Mouse (Mus musculus) right cerebral cortex, postnatal 4 days (tissue): ENCODE measurements around the gene Iqgap2.

ENCODE experiments used
- DNase-seq: peaks from one replicate; pipeline ENCODE4 v3.0.0-alpha.2; 2022

Iqgap2 gene

DNA sequence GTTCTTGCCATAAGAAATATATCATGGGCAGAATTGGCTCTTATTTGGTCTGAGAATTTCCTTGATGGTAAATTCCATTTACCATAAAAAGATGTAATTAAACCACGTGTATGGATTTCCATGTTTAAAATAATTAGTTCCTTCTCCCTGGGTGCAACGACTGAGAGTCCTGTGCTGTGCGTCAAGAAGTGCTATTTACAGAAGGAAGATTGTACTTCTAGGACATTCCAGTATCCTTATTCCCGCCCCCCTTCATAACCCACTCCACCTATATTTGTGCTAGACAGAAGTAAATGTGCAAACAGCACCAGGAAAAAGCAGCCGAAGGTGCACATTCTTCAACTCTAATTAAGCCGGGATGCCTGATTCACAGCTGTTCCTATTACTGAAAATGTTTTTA lies 65.5 kb downstream of the Iqgap2 start:
- DNase-seq = no peak

DNA sequence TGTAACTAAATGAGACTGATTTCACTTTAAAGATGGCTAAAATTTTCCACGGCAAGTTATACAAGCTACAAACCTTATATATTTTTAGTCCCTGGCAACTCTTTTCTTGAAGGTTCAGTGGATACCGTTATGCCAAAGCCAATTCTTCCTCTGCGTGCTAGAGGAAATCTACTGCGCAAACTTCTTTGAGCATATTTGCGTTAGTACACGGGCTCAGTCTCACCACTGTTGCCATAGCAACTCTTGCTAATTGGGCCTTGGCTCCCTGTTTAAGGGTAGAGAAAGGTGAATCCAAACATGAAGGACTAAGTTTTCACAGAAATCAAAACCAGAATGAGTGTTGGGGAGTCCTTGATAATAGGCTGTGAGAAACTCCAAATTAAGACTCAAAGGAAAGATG lies 68.8 kb downstream of the Iqgap2 start:
- DNase-seq = no peak

DNA sequence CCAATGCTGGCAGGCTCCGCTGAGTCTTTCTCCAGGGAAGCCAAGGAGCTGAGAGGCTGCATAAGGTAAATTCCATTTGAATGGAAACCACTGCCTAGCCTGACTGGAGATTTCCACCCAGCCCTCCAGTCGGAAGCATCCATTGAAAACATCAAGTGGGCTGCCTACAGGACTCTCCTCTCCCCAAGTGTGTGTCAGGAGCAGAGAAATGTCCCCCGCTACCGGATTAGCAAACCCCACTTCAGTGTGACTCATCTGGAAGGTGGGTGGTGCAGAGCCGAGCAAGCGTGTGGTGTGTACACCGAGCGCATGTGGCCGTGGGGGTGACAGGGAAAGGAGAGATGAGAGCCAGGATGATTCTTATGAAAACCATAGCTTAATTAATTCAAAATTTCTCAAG lies 71.7 kb downstream of the Iqgap2 start:
- no peak for DNase-seq

DNA sequence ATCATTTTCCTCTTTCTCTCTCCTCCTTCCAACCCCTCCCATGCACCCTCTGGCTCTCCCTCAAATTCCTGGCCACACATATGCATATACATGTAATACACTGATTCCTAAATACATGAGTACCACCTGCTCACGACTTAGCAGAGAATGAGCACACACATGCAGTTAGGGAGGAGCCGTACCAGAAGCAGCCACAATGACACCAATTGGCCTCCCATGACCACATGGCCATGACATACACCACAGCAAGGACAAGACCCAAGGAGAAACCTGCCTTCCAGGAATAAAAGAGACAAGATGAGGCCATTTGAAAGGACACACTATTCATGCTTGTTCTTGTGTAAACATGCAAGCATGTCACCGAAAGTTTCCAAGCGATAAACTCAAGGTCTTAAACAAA lies 72.8 kb downstream of the Iqgap2 start:
- no peak for DNase-seq

DNA sequence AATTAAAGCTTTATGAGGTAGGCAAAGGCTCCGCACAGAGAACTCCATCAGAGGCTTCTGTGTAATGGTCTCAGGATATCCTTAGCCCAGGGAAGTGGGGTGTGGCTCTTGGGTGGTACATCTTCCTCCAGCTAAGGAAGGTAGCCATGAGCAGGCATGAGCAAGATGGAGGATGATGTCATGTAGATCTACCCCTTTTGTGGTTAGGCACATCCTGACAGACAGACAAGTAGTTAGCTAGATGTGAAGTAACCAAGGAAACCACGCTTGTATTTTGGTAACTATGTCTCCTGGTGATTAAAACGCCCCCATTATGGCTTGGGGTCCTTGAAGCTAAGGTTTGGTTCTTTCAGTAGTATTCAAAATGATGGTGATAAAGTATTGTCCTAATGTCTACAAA lies 78.1 kb downstream of the Iqgap2 start:
- no peak for DNase-seq

DNA sequence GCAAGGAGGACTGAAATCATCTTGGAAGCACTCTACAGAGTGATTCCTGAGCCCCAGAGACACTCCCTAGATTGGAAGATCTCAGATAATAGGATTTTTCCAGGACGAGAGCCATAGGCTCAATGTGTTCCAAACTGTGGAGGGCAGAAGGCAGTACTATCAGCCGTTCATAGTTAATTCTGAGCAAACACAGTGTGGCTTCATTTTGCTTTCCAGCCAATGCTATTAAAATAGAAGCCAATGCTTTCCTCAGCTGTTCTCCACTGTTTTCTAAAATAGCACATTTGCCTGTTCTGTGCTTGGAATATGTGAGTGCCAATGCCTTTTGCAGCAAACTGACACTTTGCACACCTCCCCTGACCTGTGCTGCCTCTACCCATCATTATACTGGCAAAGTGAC lies 80.9 kb downstream of the Iqgap2 start:
- no peak for DNase-seq

DNA sequence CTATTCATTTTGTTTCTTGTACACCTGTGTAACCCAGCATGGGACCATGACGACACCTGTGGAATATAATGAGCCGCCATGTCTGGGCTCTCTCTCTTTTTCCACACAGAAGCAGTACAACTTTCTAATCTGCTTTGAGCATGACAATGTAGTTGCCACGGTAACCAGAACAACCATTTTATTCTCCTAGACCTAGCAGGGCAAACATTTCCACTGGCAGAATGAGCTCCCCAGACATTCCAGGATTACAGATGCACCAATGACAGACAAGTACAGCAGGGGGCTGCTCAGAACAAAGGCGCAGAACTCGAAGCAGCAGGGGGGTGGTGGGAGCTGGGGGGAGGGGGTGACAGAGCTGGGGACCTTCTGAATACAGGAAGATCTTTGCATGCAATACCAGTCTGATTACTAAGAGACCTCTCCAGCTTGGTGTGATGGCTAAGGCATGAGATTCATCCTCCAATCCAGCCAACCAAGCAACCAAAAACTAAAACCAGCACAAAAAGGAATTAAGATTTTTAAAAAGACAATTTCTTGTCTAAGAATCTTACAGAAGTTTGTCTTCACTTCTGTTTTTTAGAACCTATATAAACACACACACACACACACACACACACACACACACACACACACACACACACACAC lies 84.5 kb downstream of the Iqgap2 start:
- no peak for DNase-seq

DNA sequence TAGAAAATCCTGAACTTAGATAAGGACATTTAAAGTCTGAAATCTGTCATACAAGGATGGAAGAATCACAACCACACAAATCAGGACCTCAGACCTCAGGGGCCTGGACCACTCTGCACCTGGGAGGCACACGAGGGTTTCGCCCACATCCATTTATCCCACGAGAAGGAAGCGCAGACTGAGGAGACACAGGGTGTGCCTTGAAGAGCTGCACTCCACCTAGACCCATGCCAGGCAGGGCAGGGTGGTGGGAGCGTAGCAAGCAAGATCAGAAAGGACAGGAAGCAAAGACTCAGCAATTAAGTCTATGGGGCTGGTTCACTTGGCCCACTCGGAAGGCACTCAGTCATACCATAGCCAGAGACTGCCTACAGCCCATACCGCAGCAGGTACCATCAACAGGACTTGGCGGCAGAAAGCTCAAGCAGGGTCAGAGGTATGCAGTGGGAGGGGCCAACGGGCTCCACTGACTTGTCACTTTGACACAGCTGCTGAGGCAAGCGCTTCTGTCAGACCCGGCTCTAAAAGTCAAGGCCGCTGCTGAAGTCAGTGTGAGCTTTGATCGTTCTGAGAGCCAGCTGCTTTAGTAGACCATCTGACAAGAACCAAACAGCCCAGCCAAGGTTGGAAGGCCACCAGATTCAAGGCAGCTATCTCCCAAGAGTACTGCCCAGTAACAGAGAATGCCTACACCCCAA lies 86.1 kb downstream of the Iqgap2 start:
- DNase-seq = no peak

DNA sequence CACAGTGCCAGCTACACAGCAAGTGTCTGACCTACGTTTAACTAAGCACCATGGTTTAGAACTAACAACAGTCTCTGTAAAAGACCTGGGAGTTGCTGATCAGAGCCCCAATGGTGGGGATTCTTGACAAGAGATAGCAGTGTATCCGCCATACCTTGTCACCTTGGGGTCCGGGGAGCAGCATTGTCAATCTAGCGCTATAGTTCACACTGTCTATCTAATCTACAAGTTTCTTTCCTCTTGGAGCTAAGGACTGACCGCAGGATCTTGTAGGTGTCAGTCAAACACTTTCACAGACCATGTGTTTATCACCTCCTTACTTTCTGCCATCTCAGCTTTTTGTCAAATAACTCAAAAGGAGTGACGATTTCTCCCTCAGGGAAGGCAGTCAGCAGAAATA lies 87.6 kb downstream of the Iqgap2 start:
- DNase-seq = no peak

DNA sequence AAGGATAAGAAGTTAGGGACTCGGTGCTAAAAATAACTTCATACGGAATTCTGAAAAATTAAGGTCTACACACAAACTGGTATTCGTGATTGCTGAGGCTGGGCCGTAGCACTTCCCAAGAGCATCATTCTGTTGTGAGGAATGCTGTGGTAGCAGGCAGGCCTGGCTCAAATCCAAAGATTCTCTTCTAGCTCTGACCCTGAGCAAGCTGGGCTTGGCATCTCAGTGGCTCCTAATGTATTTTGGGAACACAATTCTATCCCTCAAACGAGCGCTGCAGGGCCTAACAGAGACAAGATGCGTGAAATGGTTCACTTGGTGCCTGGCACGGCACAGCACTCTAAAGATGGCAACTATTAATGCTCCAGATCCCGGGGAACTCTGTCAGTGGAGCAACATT lies 90.8 kb downstream of the Iqgap2 start:
- DNase-seq = no peak

DNA sequence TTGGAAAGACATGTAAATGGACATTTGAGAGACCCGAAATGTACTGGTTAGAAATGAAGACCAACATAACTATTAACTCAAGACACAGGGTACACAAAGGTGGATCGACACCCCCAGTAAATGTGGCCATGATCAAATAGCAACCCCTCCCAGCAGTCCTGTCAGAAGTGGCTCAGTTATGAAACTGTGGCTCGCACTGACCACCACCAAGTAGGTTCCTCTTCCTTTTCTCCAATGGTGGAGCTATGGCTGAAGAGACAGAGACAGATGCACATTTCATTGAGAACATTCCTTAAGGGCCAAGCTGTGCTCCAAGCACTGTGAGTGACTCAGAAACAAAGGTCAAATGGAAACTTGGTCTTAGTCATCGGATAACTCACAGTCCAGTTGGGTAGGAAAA lies 92.4 kb downstream of the Iqgap2 start:
- DNase-seq = no peak

DNA sequence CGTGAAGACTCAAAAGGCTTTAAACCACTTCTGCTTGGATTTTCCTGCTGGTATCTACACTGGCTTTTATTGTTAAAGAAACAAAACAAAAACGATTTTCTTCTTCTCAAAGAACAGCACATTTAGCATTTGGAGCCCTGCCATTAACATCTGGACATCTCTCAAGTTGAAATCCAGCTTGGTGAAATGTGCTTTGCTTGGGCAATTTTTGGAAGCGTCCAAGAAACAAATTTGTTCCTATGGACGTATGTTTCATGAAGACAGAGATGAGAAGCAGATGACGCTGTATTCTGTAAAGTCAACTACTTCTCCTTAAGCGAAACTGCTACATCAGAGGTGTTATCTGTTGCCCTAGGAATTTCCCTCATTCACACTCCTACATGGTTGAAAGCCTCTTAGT lies 93.0 kb downstream of the Iqgap2 start:
- DNase-seq = no peak

DNA sequence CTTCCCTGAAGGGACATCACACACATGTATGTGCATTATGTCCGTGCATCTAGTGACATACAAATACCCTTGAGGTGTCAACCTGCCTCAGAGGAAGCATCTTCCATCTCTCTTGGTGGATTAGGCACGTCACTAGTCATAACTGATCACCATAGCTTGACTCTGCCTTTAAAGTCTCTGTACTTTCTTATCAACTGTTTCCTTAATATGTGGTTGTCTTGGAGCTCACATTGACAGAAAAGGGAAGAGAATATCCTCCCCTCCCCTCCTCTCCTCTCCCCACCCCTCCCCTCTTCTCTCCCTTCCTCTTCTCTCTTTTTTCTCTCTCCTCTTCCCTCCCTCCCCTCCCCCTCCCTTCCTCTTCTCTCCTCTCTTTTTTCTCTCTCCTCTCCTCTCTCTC lies 94.2 kb downstream of the Iqgap2 start:
- DNase-seq = no peak

DNA sequence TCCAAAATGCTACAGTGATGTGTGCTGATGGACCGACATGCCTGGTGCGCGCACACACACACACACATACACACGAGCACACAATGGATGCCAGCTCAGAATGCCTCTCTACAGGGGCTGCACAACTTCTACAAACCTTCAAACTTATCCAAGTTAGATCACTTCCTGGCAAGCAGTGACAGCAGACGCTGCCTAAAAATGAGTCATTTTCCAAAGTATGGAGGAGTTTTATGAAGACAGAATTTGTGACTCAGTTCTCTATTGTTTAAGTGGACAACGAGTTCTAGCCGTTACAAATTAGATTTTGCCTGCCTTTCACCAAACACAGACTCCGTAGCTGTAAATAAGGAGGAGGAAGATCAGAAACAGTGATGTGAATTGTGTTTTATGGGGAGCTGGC lies 97.4 kb downstream of the Iqgap2 start:
- DNase-seq = no peak

DNA sequence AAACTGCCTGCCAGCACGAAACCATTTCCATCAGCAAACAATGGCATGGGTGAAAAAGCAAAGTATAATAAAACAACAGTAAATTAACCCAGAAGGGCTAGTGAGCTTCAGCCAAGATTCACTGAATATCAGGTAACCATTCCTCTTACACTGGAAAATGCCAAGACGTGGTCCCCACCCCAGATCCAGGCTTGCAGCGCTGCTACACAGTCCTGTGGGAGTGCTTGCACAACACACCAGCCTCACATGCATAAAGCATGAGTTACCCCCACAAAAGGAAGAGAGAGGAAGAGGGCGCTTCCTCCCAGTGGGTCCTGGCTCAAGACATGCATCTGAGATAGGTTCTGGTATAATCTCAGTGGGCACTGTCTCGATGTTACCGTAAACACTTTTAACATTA lies 100.8 kb downstream of the Iqgap2 start:
- no peak for DNase-seq

DNA sequence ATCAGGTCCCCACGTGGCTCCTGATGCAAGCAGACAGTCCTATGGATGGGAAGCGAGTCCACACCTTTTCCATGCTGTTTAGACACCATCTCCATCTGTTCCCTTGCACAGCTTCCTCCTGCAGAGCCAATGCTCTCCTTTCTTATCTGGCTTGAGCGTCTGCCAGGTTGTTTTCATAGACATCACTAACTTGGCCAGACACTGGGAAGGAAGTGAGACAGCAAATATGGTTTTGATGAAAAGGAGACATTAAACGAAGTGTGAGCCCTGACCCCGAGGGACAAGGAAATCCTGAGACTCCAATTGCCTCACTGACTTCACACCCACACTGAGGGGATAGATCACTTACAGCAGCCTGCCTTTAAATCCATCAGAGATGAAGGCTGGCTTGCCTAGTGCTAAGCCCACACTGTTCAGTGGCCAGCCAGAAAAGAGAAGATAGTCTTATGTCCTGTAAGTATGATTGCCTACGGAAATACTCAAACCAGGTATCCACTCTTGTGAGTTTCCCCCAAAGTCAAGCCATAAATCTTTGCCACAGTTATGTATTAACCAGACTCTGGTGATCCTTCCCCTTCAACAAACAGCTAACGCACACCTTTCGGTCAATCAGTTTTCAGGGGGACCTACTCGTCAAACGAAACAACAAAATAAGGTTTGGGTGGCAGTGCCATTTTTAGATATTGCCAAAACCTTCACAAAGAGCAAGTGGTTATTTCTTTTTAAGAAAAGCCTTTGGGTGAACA lies 102.9 kb downstream of the Iqgap2 start:
- no peak for DNase-seq

DNA sequence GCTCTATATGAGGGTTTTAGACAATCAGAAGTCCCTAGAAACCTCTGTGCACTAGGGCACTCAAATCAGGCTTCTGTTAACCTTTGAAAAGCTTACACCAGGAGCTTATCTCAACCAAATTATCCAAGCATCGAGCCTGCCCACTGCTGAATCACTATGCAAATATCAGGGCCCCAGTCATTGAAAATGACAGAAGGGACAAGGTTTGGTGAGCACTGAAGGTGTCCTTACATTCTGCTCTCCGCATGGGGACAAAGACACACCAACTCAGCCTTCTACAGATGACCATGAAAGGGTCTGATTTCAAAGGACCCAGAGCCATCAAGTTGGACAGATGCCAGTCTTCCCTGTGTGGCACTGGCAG lies 108.8 kb downstream of the Iqgap2 start:
- no peak for DNase-seq

DNA sequence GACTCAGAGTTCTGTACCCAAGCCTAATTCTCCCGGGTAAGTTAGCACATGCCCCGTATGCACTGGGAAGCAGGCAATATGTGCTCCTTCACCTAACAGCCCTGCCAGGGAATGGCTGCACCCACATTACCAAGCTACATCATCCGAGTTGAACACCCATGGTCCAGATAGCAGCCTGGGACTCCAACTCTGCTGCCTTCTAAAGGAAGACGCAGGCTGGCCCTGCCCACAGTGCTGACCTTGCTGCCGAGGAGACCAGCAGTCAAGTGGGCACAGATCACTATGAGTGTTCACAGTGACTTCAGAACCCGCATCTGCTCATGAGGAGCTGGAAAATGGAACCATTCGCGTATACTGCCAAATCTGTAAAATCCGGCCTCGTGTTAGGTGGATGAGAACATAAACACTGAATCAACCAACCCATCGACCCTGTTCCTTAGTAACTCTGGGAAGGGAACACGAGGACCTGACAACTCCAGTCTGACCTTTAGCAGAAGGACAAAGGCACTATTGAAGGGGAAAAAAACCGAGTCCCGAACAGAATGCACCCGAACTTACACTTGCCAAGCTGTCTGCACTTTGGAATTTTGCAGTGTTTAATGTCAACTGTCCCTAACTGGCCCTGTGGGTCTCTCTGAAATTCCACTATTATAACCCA lies 109.3 kb downstream of the Iqgap2 start:
- DNase-seq = no peak

DNA sequence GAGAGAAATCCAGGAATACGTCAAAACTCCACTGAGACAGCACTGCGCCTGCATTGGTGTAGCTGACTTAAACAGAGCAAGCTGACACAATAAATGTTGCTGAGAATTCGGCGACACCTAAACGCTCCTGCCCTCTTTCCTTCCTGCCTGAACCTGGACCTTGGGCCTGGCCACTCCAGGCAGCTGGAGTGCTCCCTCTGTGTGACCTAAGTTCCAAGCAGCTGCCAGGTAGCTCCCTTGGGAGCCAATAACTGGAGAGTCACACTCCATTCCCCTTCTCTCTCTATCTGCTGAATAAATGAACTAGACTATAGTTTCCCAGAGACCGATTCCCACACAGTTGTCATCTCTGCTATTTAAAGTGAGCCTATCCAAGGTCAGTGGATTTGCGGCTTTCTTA lies 111.7 kb downstream of the Iqgap2 start:
- no peak for DNase-seq

DNA sequence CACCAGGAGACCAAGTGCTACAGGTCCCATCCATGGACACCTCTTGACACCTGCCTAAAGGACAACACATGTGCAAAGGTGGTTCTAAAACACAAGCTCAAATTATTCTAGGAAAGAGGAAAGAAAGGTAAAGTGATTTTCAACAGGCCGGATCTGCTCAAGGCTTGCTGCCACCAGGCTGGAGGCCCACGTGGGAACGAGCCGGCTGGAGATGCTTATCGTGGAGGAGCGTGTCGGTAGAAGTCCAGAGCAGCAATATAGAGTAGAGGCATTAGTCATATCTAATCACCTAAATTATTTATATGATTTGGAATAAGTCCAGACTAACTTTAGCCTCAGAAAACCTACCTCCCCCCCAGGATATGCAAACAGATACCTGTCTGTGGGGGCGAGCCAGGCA lies 112.5 kb downstream of the Iqgap2 start:
- no peak for DNase-seq

DNA sequence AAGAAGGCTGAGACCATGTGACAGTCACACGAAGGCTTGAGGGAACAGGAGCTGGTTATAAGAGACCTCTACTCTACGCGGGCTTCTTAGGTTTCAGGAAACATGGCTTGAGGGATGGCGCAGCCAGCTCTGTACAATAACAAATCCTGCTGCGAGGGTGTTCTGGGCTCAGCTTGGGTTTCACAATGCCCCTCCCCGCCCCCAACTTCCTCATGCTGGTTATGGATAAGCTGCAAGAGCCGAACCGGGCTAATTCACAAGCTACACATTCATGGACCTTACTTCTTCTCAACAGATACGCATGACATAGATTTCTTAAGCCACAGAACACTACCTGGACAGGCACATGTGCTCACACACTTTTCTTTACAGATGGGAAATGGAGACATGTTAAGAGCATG lies 113.0 kb downstream of the Iqgap2 start:
- DNase-seq = no peak

DNA sequence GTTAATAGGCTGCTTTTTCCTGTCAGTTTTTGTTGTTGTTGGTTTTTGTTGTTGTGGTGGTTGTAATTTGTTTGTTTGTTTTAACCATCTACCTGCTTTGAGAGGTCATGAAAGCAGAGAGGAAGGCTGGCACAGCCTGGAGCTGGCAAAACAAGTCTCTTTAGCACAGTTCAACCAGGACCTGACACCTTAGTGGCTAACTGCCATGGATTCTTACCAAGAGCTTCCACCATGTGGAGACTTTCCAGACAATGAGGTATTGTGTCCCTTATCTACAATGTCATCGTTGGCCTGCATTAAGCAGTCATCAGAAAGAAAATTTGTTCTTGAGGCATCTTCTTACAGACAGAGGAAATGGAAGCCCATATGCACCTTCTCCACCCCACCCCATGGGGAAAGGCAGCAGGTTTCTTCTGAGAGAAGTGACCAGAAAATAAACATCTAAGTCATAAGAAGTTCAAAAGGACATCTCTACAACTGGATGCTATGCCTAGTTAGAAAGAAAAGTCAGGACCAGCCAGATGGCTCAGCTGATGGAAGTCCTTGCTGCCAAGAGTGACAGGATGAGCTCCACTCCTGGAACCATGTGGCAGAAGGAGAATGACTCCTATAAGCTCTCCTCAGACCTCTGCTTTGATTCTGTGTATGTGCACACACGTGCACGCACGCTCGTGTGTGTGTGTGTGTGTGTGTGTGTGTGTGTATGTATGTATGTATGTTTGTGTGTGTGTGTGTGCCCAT lies 113.9 kb downstream of the Iqgap2 start:
- no peak for DNase-seq

DNA sequence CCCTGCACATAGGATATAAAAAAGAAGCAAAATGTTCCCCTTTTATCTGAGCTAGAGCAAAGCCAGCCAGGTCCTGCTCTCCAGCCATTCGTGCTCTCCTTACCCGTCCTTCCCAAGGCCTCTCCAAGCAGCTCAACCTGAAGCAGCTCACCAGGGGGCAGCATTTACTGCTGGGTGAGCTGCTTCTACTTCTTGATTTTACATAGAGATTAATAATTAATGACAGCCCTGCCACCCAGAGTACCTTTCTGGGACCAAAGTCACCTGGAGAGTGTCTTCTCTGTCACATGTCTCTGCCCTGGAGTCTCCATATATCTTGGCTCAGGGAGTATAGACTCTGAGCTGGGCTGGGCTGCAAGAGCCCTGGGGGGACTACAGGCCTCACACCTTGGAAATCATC lies 114.5 kb downstream of the Iqgap2 start:
- DNase-seq = peak; percentile 55
